Mouse (Mus musculus) cerebellum, adult 2 months (tissue): ENCODE measurements at regions not wholly inside any gene's neighbourhood (a gene's known extent, or its start where the extent isn't known, plus 50 kb on each side); places are given as distances from the start of the nearest gene placed in this dataset.

Experiments used
- CTCF ChIP-seq: fragments of 200-500 bp; IDR thresholded peaks from 2 replicates; pipeline ENCODE4 v1.5.1; 2011; ENCODE audit warnings: low read depth, mild to moderate bottlenecking, control low read depth, low read length, moderate library complexity, borderline replicate concordance; ENCODE audit not compliant: insufficient read depth
- POLR2A ChIP-seq: fragments of 200-500 bp; IDR thresholded peaks from 2 replicates; pipeline ENCODE4 v1.6.1; 2011; ENCODE audit warnings: low read length, control low read depth, borderline replicate concordance; ENCODE audit not compliant: insufficient read depth

GRCm38 (mm10) chr2:147979001-147979400 lies 67.8 kb downstream of the Foxa2 start:
- TF ChIP-seq CTCF, result no peak
- TF ChIP-seq POLR2A, result no peak
